Mouse (Mus musculus) activated CD4-positive, CD25-positive, alpha-beta regulatory T cell (primary cell): ENCODE results near the gene Zbtb20. TPM values are rescaled to one million over a fixed set of nuclear protein-coding genes. Genes with fewer than 3 reads are reported as not detected.

Source experiments
- polyA plus RNA-seq, 2 experiments: library from polyadenylated mRNA; unstranded; fragments of 100-300 nt; shearing (Covaris generic); gene quantifications; one replicate each; pipeline ENCODE4 v1.2.1; 2017

Gene Zbtb20
- polyA plus RNA-seq: 10 to 100 TPM; 33.3 to 40.5 TPM

DNA sequence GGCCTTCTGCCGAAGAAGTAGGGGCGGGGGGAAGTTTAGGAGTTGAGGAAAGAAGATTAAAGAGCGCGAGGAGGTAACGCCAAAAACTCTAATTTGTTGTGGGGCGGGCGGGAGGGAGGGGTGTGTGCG, at the start of gene Zbtb20:
Zbtb20 (plus strand) TSS at position 30 of the 129 bp plus-strand sequence.

GRCm38 (mm10) chr16:43663978-43664579, 788.4 kb downstream of the Zbtb20 start, which contains the start of gene Tigit:
Tigit (minus strand) TSS chr16:43664146.

